Mouse (Mus musculus): ENCODE data around the gene Prkab1. TPM values are rescaled to one million over a fixed set of nuclear protein-coding genes. Genes with fewer than 3 reads are reported as not detected.

The Prkab1 gene
- polyA plus RNA-seq, 1 experiment from 2014 or later, result 110 TPM

DNA sequence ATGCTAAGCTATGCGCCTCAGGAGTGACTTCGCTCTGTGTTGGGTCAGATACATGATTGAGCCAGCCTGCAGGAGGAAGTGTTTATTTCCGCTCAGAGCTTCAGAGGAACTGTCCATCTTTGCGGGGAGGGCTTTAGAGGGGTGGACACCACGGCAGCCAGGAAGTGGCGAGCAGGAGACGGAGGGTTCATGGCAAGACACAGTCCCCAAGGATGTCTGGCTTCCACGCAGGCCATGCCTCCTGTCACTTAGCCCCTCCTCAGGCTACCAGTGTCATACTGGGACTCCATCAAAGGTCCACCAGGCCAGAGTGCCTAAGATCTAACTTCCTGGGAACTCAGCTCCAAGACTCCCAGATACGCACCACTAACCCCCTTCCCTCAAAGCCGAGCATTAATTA, 46.6 kb downstream of the Prkab1 start:
- Histone ChIP-seq H3K4me2 (0 out of 2 replicates have a peak overlapping the region, but pooled peaks have one; percentile 7), H3K9me3 (replicated peaks) (no peaks in the 10 kb centered on the region), H3K27ac (0 out of 2 replicates have a peak overlapping the region, but pooled peaks have one; percentile 16), H3K36me3 (peaks cover 99% of the 10 kb centered on the region), H3K4me1 (peaks cover 23% of the 10 kb centered on the region), H3K27me3 (replicated peaks) (no peaks in the 10 kb centered on the region), H3K9ac (no peak overlapping the region), H3K4me3 (no peak overlapping the region)
- 66% methylated on average over 10 of the region's 10 CpGs for WGBS (ENCODE audit: insufficient replicate concordance)
- ATAC-seq, result peak; percentile 25; the same call in 1 of the 2 replicates

DNA sequence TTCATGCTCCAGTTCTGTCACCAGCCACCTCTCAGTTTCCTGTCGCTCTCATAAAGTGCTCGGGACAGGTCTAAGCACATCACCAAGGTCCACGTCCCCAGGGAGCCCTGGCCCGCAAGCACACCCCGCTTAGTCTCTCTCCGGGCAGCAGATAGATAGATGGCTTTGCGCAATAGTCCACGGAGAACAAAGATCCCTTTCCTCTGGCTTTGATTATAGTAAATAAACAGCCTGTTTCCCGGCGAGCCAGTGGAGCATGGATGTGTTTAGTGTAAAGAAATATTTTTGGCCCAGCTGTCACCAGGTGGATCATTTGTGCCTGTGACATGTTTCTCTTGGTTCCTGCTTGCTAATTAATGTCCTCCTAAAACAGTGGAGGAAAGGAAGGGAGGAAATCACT, 47.0 kb downstream of the Prkab1 start:
- Histone ChIP-seq H3K4me1 (peaks cover 23% of the 10 kb centered on the region), H3K4me2 (peak overlapping the region; percentile 7; the same call in 1 of the 2 replicates), H3K9me3 (replicated peaks) (no peaks in the 10 kb centered on the region), H3K27ac (0 out of 2 replicates have a peak overlapping the region, but pooled peaks have one; percentile 16), H3K36me3 (peaks cover 99% of the 10 kb centered on the region), H3K9ac (no peak overlapping the region), H3K4me3 (no peak overlapping the region), H3K27me3 (replicated peaks) (no peaks in the 10 kb centered on the region)
- no peak for ATAC-seq
- 54% methylated on average over 10 of the region's 10 CpGs for WGBS (ENCODE audit: insufficient replicate concordance)

DNA sequence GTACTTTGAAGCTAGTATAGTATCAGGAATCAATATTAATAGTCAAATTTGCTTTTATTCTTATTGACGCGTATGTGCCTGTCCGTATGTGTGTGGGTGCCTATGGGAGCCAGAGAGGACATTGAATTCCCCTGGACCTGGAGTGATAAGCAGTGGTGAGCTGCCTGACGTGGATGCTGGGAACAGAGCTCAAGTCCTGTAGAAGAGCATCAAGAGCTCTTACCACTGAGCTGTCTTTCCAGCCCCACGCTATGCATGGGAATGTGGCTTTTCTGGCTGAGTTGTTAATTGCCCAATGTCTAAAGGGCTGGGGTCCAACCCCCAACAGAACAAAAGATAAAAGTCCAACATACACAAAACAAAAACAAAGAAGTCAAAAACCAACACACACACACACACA, 47.9 kb downstream of the Prkab1 start:
- no peak overlapping the region for H3K4me2 ChIP-seq
- H3K27ac ChIP-seq, result no peak overlapping the region
- no peak overlapping the region for H3K4me3 ChIP-seq
- no peaks in the 10 kb centered on the region for H3K9me3 ChIP-seq (replicated peaks)
- H3K36me3 ChIP-seq, result peaks cover 99% of the 10 kb centered on the region
- peaks cover 23% of the 10 kb centered on the region for H3K4me1 ChIP-seq
- 89% methylated on average over 5 of the region's 5 CpGs for WGBS (ENCODE audit: insufficient replicate concordance)
- H3K27me3 ChIP-seq (replicated peaks), result no peaks in the 10 kb centered on the region
- no peak overlapping the region for H3K9ac ChIP-seq
- ATAC-seq, result no peak

DNA sequence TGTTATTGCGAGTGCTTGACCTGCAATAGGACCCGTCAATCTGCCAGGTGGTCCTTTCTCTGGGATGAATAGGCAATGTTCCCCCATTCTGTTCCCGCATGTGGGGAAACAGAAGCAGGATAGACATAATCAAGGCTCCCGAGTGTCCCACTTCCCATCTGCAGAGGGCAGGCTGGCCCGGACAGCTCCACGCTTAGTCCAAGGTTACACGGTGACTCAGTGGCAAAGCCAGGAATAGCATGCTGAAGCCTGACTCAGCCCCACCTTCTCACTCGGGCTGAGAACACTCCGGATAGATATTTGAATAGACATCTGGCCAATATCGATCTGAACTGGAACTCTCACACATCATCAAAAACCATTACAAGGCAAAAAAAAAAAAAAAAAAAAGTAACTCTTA, 48.6 kb downstream of the Prkab1 start:
- H3K4me1 ChIP-seq, result peaks cover 23% of the 10 kb centered on the region
- H3K9ac ChIP-seq, result no peak overlapping the region
- ATAC-seq, result no peak
- H3K4me3 ChIP-seq, result no peak overlapping the region
- H3K4me2 ChIP-seq, result no peak overlapping the region
- no peaks in the 10 kb centered on the region for H3K9me3 ChIP-seq (replicated peaks)
- H3K27me3 ChIP-seq (replicated peaks), result no peaks in the 10 kb centered on the region
- H3K36me3 ChIP-seq, result peaks cover 100% of the 10 kb centered on the region
- no peak overlapping the region for H3K27ac ChIP-seq
- 93% methylated on average over 10 of the region's 10 CpGs for WGBS (ENCODE audit: insufficient replicate concordance)

DNA sequence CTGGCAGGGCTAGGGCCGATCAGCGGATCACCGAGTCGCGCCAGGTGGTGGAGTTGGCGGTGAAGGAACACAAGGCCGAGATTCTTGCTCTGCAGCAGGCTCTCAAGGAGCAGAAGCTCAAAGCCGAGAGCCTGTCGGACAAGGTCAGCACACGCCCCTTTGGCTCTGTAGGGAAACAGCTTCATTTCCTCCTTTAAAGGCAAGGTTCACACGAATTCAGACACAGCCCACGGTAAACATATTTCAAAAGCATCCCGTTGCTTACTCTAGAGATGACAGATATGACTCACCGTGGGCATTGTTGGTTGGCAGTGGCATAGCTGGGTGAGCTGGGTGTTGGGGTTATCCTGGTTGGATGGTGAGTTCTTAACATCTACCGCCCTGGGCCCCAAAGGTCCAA, 53.1 kb downstream of the Prkab1 start:
- H3K36me3 ChIP-seq, result peaks cover 100% of the 10 kb centered on the region
- no peak overlapping the region for H3K9ac ChIP-seq
- no peaks in the 10 kb centered on the region for H3K4me1 ChIP-seq
- no peak overlapping the region for H3K4me3 ChIP-seq
- ATAC-seq, result no peak
- H3K4me2 ChIP-seq, result no peak overlapping the region
- no peak overlapping the region for H3K27ac ChIP-seq
- no peaks in the 10 kb centered on the region for H3K27me3 ChIP-seq (replicated peaks)
- H3K9me3 ChIP-seq (replicated peaks), result no peaks in the 10 kb centered on the region
- WGBS (ENCODE audit: insufficient replicate concordance), result 91% methylated on average over 15 of the region's 15 CpGs

Other genes with a start within 250 kb of the Prkab1 start
- 55.8 and 58.4 TPM in 2 replicates for gene Cit, start 179.2 kb downstream of the Prkab1 start, polyA plus RNA-seq (2016; fragmentation: Nextera tagmentation; extraction: Ambion mirVana)
- not detected in 2 replicates for gene Tmem233, start 58.7 kb upstream of the Prkab1 start, polyA plus RNA-seq (2016; fragmentation: Nextera tagmentation; extraction: Ambion mirVana)

Data from liver, embryonic 12.5 days (tissue).